Mouse (Mus musculus): ENCODE data around the gene Arl15. TPM values are rescaled to one million over a fixed set of nuclear protein-coding genes. Genes with fewer than 3 reads are reported as not detected.

Gene Arl15
- polyA plus RNA-seq, 1 experiment from 2014 or later = 18.2 TPM

DNA sequence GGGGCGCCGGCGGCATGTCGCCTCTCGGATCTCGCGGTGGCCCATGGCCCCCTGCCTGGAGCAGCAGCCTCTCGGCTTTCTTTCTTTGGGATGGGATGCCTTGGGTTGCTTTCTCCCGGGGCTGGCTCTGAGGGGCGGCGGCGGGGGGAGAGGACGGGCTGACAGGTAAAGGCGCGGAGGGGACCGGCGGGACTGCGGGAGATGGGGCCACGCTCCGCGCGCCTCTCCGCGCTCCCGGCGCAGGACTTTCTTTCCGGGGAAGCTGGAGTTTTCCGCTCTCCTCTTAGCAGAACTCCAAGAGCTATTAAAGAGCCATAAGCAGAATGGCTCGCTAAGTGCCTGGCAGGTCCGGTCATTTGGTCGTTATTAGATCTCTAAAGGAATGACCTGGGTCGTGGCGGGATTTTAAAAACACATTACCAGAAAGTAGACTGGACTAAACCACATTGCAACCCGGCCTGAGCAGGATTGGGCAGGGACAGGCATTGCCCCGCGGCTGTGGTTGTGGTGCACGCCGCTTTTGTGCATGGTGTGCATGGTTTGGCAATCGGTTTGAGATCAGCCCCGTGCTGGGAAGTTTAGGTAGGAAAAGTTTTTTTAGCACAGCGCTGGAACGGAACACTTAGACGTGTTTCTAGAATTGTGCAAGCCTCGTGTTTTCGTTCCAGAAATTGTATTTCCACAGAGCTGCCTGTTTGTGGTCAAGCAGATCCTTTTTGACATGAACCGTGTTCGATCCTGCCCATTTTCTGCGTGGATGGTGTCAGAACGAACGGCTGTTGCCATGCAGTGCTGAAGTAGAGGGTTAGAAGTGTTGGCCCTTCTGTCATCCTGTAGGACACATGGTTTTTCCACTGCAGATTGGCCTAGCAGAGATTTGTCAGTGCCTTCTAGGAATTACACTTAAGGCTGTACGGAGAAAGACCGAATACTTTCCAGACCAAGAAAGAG is 675 bp downstream of the Arl15 start:
- peak overlapping the region; percentile 90 for H3K9ac ChIP-seq (ENCODE audit: low read depth, low read length)
- no peaks in the 10 kb centered on the region for H3K36me3 ChIP-seq (ENCODE audit: control insufficient read depth, insufficient read depth, low read length)
- peak overlapping the region; percentile 94 for H3K27ac ChIP-seq (ENCODE audit: low read depth, low read length)
- H3K4me3 ChIP-seq (ENCODE audit: low read length) = peak overlapping the region; percentile 67
- no peaks in the 10 kb centered on the region for H3K9me3 ChIP-seq (ENCODE audit: control insufficient read depth, low read length)
- 1% methylated on average over 52 of the region's 52 CpGs for WGBS
- H3K4me1 ChIP-seq (ENCODE audit: control insufficient read depth, insufficient read depth, low read length) = peaks cover 14% of the 10 kb centered on the region
- H3K27me3 ChIP-seq (ENCODE audit: control insufficient read depth, insufficient read depth, low read length) = no peaks in the 10 kb centered on the region
- peak overlapping the region; percentile 75 for H3K4me2 ChIP-seq (replicated peaks; ENCODE audit: low read depth, low read length)
- peak; percentile 34 for ATAC-seq (ENCODE audit: low FRiP score, low TSS enrichment)

DNA sequence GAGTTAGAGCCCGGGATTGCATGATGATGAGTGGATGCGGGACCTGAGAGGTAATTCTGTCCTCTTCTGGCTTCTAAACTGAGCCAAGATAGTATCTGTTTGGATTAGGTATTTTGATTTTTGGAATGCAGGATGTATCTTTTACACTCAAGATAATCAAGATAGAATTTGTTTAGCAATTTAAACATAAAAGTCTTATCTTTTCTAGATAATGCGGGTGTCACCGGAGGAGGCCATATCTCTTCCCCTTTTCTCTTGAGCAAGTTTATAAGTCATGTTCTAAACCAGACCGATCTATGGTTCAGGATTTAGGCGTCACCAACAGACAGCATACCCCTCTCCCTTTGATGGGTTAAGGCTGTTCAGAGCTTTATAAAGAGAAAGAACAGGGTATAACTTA is 3.1 kb downstream of the Arl15 start:
- H3K4me2 ChIP-seq (replicated peaks; ENCODE audit: low read depth, low read length) = no peak overlapping the region
- no peak overlapping the region for H3K27ac ChIP-seq (ENCODE audit: low read depth, low read length)
- H3K4me3 ChIP-seq (ENCODE audit: low read length) = no peak overlapping the region
- H3K4me1 ChIP-seq (ENCODE audit: control insufficient read depth, insufficient read depth, low read length) = peaks cover 14% of the 10 kb centered on the region
- no peak for ATAC-seq (ENCODE audit: low FRiP score, low TSS enrichment)
- no peaks in the 10 kb centered on the region for H3K27me3 ChIP-seq (ENCODE audit: control insufficient read depth, insufficient read depth, low read length)
- H3K9ac ChIP-seq (ENCODE audit: low read depth, low read length) = no peak overlapping the region
- no peaks in the 10 kb centered on the region for H3K9me3 ChIP-seq (ENCODE audit: control insufficient read depth, low read length)
- no peaks in the 10 kb centered on the region for H3K36me3 ChIP-seq (ENCODE audit: control insufficient read depth, insufficient read depth, low read length)
- WGBS = 84% methylated on average over 6 of the region's 6 CpGs

DNA sequence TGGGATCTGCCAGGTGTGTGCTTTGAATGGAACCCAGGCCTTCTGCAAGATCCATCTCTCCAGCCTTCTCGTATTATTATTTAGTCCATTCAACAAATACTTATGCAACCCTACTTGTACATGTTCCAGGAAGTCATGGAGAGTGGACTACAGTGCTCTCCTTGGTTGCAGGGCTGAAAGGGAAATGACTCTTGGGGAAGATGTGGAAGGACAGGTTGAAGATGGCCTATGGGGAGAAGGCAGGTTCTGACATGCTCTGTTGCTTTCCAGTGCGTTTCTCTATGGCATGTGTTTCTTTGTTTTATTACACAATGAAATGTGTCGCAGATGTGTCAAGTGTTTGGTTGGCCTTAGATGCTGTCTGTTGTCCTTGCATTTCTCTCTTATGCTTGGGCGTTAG is 5.1 kb downstream of the Arl15 start:
- ATAC-seq (ENCODE audit: low FRiP score, low TSS enrichment) = no peak
- Histone ChIP-seq H3K27me3 (ENCODE audit: control insufficient read depth, insufficient read depth, low read length) (no peaks in the 10 kb centered on the region), H3K9me3 (ENCODE audit: control insufficient read depth, low read length) (no peaks in the 10 kb centered on the region), H3K27ac (ENCODE audit: low read depth, low read length) (no peak overlapping the region), H3K4me2 (replicated peaks; ENCODE audit: low read depth, low read length) (no peak overlapping the region), H3K36me3 (ENCODE audit: control insufficient read depth, insufficient read depth, low read length) (no peaks in the 10 kb centered on the region), H3K4me3 (ENCODE audit: low read length) (no peak overlapping the region), H3K4me1 (ENCODE audit: control insufficient read depth, insufficient read depth, low read length) (peaks cover 14% of the 10 kb centered on the region), H3K9ac (ENCODE audit: low read depth, low read length) (no peak overlapping the region)
- WGBS = 88% methylated on average over 4 of the region's 4 CpGs

DNA sequence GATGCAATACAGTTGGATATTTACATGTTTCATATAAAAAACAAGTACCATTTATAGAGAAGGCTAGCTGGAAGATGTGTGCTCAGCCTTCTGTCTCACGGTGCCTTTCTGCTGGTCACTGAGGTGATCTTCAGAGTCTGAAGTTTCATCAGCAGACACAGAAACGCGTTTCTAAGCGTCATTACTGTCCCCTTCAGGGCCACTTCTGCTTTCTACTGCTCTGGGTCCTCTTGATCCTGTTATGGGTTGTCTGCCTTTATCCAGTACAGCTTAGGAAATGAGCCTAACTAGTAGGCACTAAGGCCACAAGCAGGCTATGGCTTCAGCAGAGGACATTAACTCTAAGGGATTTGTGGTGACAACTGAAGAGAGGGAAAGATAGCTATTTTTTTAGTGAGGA is 5.9 kb downstream of the Arl15 start:
- 90% methylated on average over 4 of the region's 4 CpGs for WGBS
- H3K36me3 ChIP-seq (ENCODE audit: control insufficient read depth, insufficient read depth, low read length) = no peaks in the 10 kb centered on the region
- no peak overlapping the region for H3K9ac ChIP-seq (ENCODE audit: low read depth, low read length)
- H3K27ac ChIP-seq (ENCODE audit: low read depth, low read length) = no peak overlapping the region
- no peak overlapping the region for H3K4me3 ChIP-seq (ENCODE audit: low read length)
- H3K4me2 ChIP-seq (replicated peaks; ENCODE audit: low read depth, low read length) = no peak overlapping the region
- no peaks in the 10 kb centered on the region for H3K27me3 ChIP-seq (ENCODE audit: control insufficient read depth, insufficient read depth, low read length)
- peaks cover 14% of the 10 kb centered on the region for H3K4me1 ChIP-seq (ENCODE audit: control insufficient read depth, insufficient read depth, low read length)
- no peaks in the 10 kb centered on the region for H3K9me3 ChIP-seq (ENCODE audit: control insufficient read depth, low read length)
- ATAC-seq (ENCODE audit: low FRiP score, low TSS enrichment) = no peak

DNA sequence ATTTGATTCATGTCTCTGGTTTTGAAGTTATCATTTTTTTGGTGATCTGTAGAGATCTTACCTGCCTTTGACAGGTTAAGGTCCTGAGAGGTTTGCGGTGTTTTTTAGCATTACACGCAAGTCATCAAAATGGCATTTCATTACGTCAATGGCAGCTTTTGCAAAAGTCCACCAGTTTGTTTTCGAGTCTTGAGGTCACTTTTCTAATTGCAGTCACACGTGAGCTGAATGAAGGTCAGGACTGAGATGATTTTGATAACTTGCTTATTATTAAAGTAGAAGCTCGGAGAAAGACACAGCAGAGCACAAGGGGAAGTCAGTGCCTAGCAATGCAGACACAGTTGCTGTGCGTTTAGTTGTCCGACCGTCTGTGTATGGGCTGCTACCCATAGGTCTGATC is 8.3 kb downstream of the Arl15 start:
- no peak overlapping the region for H3K4me3 ChIP-seq (ENCODE audit: low read length)
- no peaks in the 10 kb centered on the region for H3K27me3 ChIP-seq (ENCODE audit: control insufficient read depth, insufficient read depth, low read length)
- H3K9me3 ChIP-seq (ENCODE audit: control insufficient read depth, low read length) = 0 out of 2 replicates have a peak, but pooled peaks cover 2% of the 10 kb centered on the region
- H3K9ac ChIP-seq (ENCODE audit: low read depth, low read length) = no peak overlapping the region
- no peaks in the 10 kb centered on the region for H3K36me3 ChIP-seq (ENCODE audit: control insufficient read depth, insufficient read depth, low read length)
- no peak for ATAC-seq (ENCODE audit: low FRiP score, low TSS enrichment)
- no peak overlapping the region for H3K4me2 ChIP-seq (replicated peaks; ENCODE audit: low read depth, low read length)
- WGBS = 84% methylated on average over 9 of the region's 9 CpGs
- H3K27ac ChIP-seq (ENCODE audit: low read depth, low read length) = no peak overlapping the region
- no peaks in the 10 kb centered on the region for H3K4me1 ChIP-seq (ENCODE audit: control insufficient read depth, insufficient read depth, low read length)

DNA sequence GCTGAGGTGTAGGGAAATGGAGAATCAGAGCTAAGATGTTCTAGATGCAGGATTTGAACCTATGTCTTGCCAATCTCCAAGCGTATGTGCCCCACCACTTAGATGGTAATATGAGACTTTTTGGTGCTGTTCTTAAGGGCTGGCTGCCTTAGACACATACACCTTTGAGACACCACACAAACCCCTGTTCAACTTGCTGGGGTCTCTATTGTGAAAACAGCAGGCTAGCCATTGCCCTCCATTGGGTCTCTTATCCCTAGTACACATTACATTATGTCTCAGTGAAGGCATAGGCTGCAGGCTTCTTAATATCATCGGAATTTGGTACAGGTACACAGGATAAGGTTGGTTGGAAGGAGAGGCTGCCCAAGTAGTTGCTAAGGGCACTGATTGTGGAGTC is 16.8 kb downstream of the Arl15 start:
- H3K27ac ChIP-seq (ENCODE audit: low read depth, low read length) = no peak overlapping the region; the same call in 1 of the 2 replicates
- 94% methylated on average over 2 of the region's 2 CpGs for WGBS
- no peak for ATAC-seq (ENCODE audit: low FRiP score, low TSS enrichment)

DNA sequence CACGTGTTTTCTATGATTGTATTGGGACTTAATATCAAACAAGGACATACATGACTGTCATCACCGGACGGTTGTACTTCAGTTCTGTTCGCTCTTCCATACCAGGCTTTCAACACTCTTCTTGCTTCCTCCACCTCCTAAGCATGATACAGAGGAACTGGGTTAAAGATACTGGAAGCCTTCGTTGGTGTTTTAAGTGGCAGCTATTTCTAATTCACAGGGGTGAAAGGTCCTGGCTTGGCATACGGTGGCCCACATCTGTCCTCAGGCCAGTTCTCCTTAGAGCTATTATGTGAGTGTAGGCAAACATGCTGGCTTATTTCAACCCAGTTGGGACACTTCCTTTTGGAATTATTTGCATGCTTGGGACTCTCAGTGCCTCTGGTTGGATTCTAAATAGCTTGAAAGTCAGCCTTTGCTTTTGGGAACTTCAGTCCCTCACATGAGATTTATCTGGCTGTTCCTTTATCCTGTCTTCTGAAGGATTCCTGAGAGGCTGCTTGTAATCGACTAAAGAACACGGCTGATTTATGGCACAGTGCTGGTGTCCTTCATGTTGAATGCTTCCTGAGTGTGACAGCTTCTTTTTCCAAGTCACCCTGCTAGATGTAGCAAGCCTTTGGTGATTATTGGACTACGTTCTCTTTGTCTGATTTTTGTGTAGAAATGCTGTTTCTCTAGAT is 17.7 kb downstream of the Arl15 start:
- Histone ChIP-seq H3K4me1 (ENCODE audit: control insufficient read depth, insufficient read depth, low read length) (peaks cover 23% of the 10 kb centered on the region), H3K4me3 (ENCODE audit: low read length) (no peak overlapping the region), H3K4me2 (replicated peaks; ENCODE audit: low read depth, low read length) (no peak overlapping the region), H3K9me3 (ENCODE audit: control insufficient read depth, low read length) (0 out of 2 replicates have a peak, but pooled peaks cover 2% of the 10 kb centered on the region), H3K9ac (ENCODE audit: low read depth, low read length) (no peak overlapping the region), H3K27ac (ENCODE audit: low read depth, low read length) (peak overlapping the region; percentile 63), H3K27me3 (ENCODE audit: control insufficient read depth, insufficient read depth, low read length) (no peaks in the 10 kb centered on the region), H3K36me3 (ENCODE audit: control insufficient read depth, insufficient read depth, low read length) (no peaks in the 10 kb centered on the region)
- 37% methylated on average over 9 of the region's 9 CpGs for WGBS
- peak; percentile 60; the same call in 1 of the 2 replicates for ATAC-seq (ENCODE audit: low FRiP score, low TSS enrichment)

More for the DNA sequence above, 16.8 kb downstream of the Arl15 start:
- Histone ChIP-seq H3K4me3 (ENCODE audit: low read length) (no peak overlapping the region), H3K9ac (ENCODE audit: low read depth, low read length) (no peak overlapping the region), H3K4me2 (replicated peaks; ENCODE audit: low read depth, low read length) (no peak overlapping the region), H3K36me3 (ENCODE audit: control insufficient read depth, insufficient read depth, low read length) (no peaks in the 10 kb centered on the region), H3K9me3 (ENCODE audit: control insufficient read depth, low read length) (0 out of 2 replicates have a peak, but pooled peaks cover 2% of the 10 kb centered on the region), H3K4me1 (ENCODE audit: control insufficient read depth, insufficient read depth, low read length) (peaks cover 17% of the 10 kb centered on the region), H3K27me3 (ENCODE audit: control insufficient read depth, insufficient read depth, low read length) (no peaks in the 10 kb centered on the region)

DNA sequence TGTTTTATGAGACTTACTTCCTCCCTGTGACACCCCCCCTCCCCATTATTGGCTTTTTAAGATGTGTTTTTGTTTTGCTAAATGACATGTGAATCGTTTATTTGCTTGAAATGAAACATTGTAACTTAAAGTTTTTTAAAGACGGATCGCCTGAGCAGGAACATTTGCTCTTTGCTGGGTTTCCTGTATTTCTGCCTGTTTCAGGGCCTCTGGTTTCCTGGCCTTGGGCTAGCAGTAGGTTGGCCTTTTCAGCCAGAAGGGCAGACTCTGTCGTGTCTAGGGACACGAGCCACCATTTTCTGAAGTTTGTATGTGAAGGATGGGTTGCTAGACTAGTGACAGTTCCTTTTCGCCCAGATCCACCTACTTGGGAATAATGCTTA is 18.3 kb downstream of the Arl15 start:
- Histone ChIP-seq H3K27me3 (ENCODE audit: control insufficient read depth, insufficient read depth, low read length) (no peaks in the 10 kb centered on the region), H3K4me3 (ENCODE audit: low read length) (no peak overlapping the region), H3K9me3 (ENCODE audit: control insufficient read depth, low read length) (no peaks in the 10 kb centered on the region), H3K4me1 (ENCODE audit: control insufficient read depth, insufficient read depth, low read length) (peaks cover 23% of the 10 kb centered on the region), H3K36me3 (ENCODE audit: control insufficient read depth, insufficient read depth, low read length) (no peaks in the 10 kb centered on the region), H3K27ac (ENCODE audit: low read depth, low read length) (peak overlapping the region; percentile 63), H3K4me2 (replicated peaks; ENCODE audit: low read depth, low read length) (no peak overlapping the region), H3K9ac (ENCODE audit: low read depth, low read length) (no peak overlapping the region)
- no peak for ATAC-seq (ENCODE audit: low FRiP score, low TSS enrichment)
- 38% methylated on average over 6 of the region's 6 CpGs for WGBS

DNA sequence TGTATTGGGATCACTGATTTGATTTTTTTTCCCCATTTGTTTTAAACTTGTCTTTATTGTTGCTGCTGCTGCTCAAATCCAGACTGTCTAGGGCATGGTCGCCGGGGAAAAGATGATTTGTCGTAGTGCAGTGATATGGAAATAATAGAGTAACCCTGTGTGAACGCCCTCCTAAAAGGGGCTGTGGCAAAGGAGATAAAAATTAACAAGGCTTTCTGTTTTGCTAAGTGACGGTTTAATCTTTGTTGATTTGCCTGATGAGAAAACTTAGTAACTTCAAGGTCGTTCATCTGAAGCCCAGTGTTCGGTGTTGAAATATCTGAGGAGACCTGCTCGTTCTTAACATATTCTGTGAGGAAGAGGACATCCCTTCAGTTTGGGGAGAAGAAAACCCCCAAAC is 19.8 kb downstream of the Arl15 start:
- H3K9me3 ChIP-seq (ENCODE audit: control insufficient read depth, low read length) = no peaks in the 10 kb centered on the region
- no peak for ATAC-seq (ENCODE audit: low FRiP score, low TSS enrichment)
- no peak overlapping the region for H3K9ac ChIP-seq (ENCODE audit: low read depth, low read length)
- no peak overlapping the region for H3K4me2 ChIP-seq (replicated peaks; ENCODE audit: low read depth, low read length)
- H3K4me3 ChIP-seq (ENCODE audit: low read length) = no peak overlapping the region
- no peaks in the 10 kb centered on the region for H3K27me3 ChIP-seq (ENCODE audit: control insufficient read depth, insufficient read depth, low read length)
- WGBS = 45% methylated on average over 8 of the region's 8 CpGs
- peaks cover 23% of the 10 kb centered on the region for H3K4me1 ChIP-seq (ENCODE audit: control insufficient read depth, insufficient read depth, low read length)
- H3K36me3 ChIP-seq (ENCODE audit: control insufficient read depth, insufficient read depth, low read length) = no peaks in the 10 kb centered on the region
- H3K27ac ChIP-seq (ENCODE audit: low read depth, low read length) = no peak overlapping the region
